Mouse (Mus musculus) brain, embryonic 14.5 days (tissue): ENCODE measurements around the gene Eif4enif1. TPM values are rescaled to one million over a fixed set of nuclear protein-coding genes. Genes with fewer than 3 reads are reported as not detected.

Experiments used
- DNase-seq: peaks from one replicate; pipeline ENCODE4 v3.0.0-alpha.2; 2011; ENCODE audit warnings: low read depth
- CTCF ChIP-seq: fragments of 200-500 bp; IDR thresholded peaks from 2 replicates; pipeline ENCODE4 v1.5.1; 2012; ENCODE audit warnings: inconsistent platforms, mild to moderate bottlenecking, moderate library complexity, borderline replicate concordance; ENCODE audit not compliant: insufficient read depth, insufficient read length; ENCODE audit errors: extremely low read depth
- POLR2A ChIP-seq: fragments of 200-500 bp; IDR thresholded peaks from 2 replicates; pipeline ENCODE4 v1.6.1; 2012; ENCODE audit warnings: mild to moderate bottlenecking, inconsistent platforms, borderline replicate concordance; ENCODE audit not compliant: poor library complexity, insufficient read depth, insufficient read length, severe bottlenecking; ENCODE audit errors: extremely low read depth
- polyA plus RNA-seq: library from polyadenylated mRNA; depleted of rRNA; stranded (reverse); fragments of >200 nt; gene quantifications from 2 replicates; pipeline ENCODE4 v1.2.3, GENCODE M21; 2012; rRNA removed

Eif4enif1 gene
- polyA plus RNA-seq, 1 experiment: 84.5 TPM

DNA sequence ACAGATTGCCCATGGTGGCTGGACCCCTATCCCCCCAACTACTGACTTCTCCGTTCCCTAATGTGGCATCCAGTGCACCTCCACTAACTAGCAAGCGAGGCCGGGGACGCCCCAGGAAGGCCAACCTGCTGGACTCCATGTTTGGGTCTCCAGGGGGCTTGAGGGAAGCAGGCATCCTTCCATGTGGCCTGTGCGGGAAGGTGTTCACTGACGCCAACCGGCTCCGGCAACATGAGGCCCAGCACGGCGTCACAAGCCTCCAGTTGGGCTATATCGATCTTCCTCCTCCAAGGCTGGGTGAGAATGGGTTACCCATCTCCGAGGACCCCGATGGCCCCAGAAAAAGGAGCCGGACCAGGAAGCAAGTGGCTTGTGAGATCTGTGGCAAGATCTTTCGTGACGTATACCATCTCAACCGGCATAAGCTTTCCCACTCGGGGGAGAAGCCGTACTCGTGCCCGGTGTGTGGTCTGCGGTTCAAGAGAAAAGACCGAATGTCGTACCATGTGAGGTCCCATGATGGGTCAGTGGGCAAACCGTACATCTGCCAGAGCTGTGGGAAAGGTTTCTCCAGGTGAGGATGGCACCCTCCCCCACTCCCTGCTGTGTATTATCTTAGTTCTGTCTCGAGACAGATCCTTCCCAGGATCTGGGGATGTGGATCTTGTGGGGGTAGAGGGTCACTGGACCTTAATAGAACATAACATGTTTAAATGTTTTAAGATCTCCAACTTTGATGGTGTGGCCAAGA, 89.3 kb downstream of the Eif4enif1 start:
- peak; percentile 43 for DNase-seq
- TF ChIP-seq CTCF (no peak), POLR2A (no peak)

DNA sequence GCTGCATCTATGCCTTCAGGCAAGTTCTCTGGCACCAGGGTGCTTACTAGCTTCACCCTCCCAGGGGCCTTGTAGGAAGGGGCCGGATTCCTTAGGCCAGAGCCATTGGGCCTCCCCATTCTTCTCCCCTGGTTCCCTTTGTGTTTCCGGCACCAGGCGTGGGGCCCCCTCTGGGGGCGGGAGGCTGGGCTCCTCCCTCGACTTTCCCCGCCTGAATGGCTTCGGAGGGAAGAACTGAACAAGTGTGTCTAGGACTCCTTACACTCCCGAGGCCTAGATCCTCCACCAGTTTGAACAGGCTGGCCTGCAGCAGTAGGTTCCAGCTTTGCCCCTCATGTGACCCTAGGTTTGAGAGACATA, 89.8 kb downstream of the Eif4enif1 start:
- no peak for TF ChIP-seq CTCF
- peak; percentile 7; the same call in 1 of the 2 replicates for TF ChIP-seq POLR2A
- peak; percentile 87 for DNase-seq

- TF ChIP-seq CTCF (no peak), POLR2A (0 out of 2 replicates have a peak, but pooled peaks have one; percentile 15)
- DNase-seq: peak; percentile 93
Observed at GRCm38 (mm10) chr11:3292711-3293249, 90.6 kb downstream of the Eif4enif1 start.

DNA sequence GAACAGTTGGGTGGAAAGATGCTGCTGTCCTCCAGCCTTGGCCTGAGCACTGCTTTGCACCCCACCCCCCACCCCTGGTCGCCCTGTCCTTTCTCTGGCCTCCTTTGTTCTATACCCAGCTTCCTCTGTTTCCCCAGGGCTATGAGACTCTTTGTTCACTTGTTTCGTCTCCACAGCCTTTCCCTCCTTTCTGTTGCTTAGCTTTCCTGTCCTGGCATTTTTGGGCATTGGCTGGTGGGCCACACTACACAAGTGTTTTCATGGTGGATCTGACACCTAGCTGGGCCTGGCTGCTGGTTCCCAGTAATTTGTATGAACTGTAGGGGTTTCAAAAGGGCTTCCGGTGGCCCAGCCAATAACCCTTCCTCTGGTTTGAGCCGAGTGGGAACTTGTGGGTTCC, 91.2 kb downstream of the Eif4enif1 start:
- no peak for DNase-seq
- TF ChIP-seq POLR2A: no peak
- TF ChIP-seq CTCF: no peak

Other genes starting within 250 kb of the Eif4enif1 start
- 25.5 and 32.2 TPM in 2 replicates for gene Sfi1, start 8.9 kb upstream of the Eif4enif1 start, polyA plus RNA-seq
- 85.8 and 96.3 TPM in 2 replicates for gene Drg1, start 64.0 kb downstream of the Eif4enif1 start, polyA plus RNA-seq
- gene Patz1, start 86.5 kb downstream of the Eif4enif1 start, polyA plus RNA-seq: 96.7 and 102 TPM in 2 replicates
- 17.0 and 24.6 TPM in 2 replicates for gene Pik3ip1, start 128.0 kb downstream of the Eif4enif1 start, polyA plus RNA-seq
- gene Limk2, start 206.8 kb downstream of the Eif4enif1 start, polyA plus RNA-seq: 131 and 211 TPM in 2 replicates
- 46.9 and 47.0 TPM in 2 replicates for gene Rnf185, start 250.0 kb downstream of the Eif4enif1 start, polyA plus RNA-seq